Mouse (Mus musculus): ENCODE results near the gene Lrrc2.

GRCm38 (mm10) chr9:111011550-111011949, 60.2 kb downstream of the Lrrc2 start:
- TF ChIP-seq GATA1 (IDR thresholded peaks at IDR 0.05; ENCODE audit: borderline replicate concordance, low read length) (no peak), FLI1 (IDR thresholded peaks at IDR 0.05; ENCODE audit: low read length) (no peak)

All from megakaryocyte, embryonic 14.5 days (primary cell).